Mouse (Mus musculus): ENCODE results near the gene Ets1.

- TF ChIP-seq CTCF (IDR thresholded peaks at IDR 0.05; ENCODE audit: low read depth) (no peak), EP300 (IDR thresholded peaks at IDR 0.05; ENCODE audit: low read depth) (no peak)
Observed at GRCm38 (mm10) chr9:32610218-32610617, 25.8 kb upstream of the Ets1 start.
